Mouse (Mus musculus) c-Kit-positive CD71-positive TER-119-positive erythroid progenitor cells, embryonic 14.5 days (primary cell): Measurements from ENCODE around the gene Mapk11.

ENCODE experiments used
- DNase-seq: peaks from one replicate; pipeline ENCODE4 v3.0.0-alpha.2; 2013; ENCODE audit warnings: low spot score

The Mapk11 gene

GRCm38 (mm10) chr15:89103921-89104320 is 45.5 kb downstream of the Mapk11 start:
- DNase-seq: no peak

GRCm38 (mm10) chr15:89102646-89103045 is 46.8 kb downstream of the Mapk11 start:
- no peak for DNase-seq

- no peak for DNase-seq
Observed at GRCm38 (mm10) chr15:89100823-89101222, 48.6 kb downstream of the Mapk11 start.

GRCm38 (mm10) chr15:89098616-89099015 is 50.8 kb downstream of the Mapk11 start:
- DNase-seq: no peak

DNA sequence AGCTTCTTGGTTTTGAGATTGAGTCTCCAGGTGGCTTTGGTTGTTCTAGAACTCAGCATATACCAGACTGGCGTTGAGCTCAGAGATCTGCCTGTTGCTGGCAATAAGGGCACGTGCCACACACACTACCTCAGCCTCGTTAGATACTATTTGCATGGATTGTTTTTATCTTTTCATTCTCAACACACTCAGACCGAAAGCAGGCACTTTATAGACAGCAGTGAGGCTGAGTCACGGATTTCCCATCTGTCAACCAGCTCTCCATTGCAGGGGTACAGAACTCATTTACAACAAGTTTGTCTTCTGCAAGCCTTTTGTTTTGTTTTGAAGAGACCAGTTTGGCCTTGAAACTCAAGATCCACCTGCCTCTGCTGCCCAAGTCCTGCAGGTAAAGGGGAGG is 52.0 kb downstream of the Mapk11 start:
- no peak for DNase-seq
